Mouse (Mus musculus) heart, postnatal 0 days (tissue): Measurements from ENCODE around the gene Ankrd52.

Source experiments
- CTCF ChIP-seq: IDR thresholded peaks from 2 replicates; pipeline ENCODE4 v1.5.1; 2016; ENCODE audit warnings: antibody characterized with exemption, control low read depth, low read depth
- EP300 ChIP-seq: IDR thresholded peaks from 2 replicates; pipeline ENCODE4 v1.6.1; 2016; ENCODE audit warnings: antibody characterized with exemption, low read depth

DNA sequence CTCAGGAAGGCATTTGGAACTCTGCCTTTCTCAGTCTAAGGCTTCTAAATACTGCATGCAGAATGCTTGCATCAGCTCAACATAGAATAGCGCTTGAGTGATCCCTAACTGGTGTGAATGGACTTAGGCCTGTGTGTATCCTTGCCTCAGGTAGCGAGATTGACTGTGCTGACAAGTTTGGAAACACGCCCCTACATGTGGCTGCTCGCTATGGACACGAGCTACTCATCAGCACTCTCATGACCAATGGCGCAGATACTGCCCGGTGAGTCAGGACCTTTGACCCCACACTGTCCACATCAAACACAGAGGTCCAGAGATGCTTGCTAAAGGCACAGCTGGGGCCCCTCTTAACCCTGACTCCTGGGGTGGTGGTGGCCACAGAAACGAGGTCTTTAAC is 5.6 kb downstream of the Ankrd52 start:
- TF ChIP-seq CTCF (no peak), EP300 (no peak)
